Mouse (Mus musculus) thymus, adult 2 months (tissue): ENCODE results near the gene E4f1.

ENCODE experiments used
- CTCF ChIP-seq: fragments of 200-500 bp; IDR thresholded peaks from 2 replicates; pipeline ENCODE4 v1.5.1; 2012; ENCODE audit warnings: mild to moderate bottlenecking, control low read depth, low read length, moderate library complexity, borderline replicate concordance; ENCODE audit not compliant: control insufficient read depth, poor library complexity, insufficient read depth; ENCODE audit errors: extremely low read depth
- POLR2A ChIP-seq: fragments of 200-500 bp; IDR thresholded peaks from 2 replicates; pipeline ENCODE4 v1.6.1; 2012; ENCODE audit warnings: mild to moderate bottlenecking, low read length, control low read depth, moderate library complexity; ENCODE audit not compliant: control insufficient read depth, poor library complexity, insufficient read depth; ENCODE audit errors: extremely low read depth

- no peak for TF ChIP-seq CTCF
- no peak for TF ChIP-seq POLR2A
Measured at GRCm38 (mm10) chr17:24407116-24407803, 62.9 kb downstream of the E4f1 start.
